Mouse (Mus musculus): Measurements from ENCODE around the gene Mettl8.
A peak's percentile ranks its signal among the peaks of the same experiment; 100 is the strongest.

Gene Mettl8

DNA sequence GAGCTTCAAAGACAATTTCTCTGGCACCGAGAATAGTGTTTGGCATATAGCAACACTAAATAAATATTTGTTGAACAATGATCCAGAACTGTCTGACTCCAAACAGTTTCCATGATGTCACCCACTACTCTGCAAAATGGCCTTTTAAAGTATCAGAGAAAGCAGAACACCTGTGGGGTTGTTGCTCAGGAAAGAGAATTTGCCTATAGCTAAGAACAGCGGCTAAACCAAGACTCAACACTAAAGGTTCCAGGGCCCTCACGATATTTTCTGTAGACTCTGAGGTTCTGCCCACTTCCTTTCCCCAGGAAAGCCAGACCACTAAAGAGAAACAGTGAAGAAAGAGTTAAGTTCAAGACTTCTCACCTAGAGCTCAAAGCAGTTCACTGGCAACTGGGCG is 122.4 kb downstream of the Mettl8 start:
- peak in 1 of 2 experiments; percentile 63 for DNase-seq (ENCODE audit: low spot score in 2 of 2)

DNA sequence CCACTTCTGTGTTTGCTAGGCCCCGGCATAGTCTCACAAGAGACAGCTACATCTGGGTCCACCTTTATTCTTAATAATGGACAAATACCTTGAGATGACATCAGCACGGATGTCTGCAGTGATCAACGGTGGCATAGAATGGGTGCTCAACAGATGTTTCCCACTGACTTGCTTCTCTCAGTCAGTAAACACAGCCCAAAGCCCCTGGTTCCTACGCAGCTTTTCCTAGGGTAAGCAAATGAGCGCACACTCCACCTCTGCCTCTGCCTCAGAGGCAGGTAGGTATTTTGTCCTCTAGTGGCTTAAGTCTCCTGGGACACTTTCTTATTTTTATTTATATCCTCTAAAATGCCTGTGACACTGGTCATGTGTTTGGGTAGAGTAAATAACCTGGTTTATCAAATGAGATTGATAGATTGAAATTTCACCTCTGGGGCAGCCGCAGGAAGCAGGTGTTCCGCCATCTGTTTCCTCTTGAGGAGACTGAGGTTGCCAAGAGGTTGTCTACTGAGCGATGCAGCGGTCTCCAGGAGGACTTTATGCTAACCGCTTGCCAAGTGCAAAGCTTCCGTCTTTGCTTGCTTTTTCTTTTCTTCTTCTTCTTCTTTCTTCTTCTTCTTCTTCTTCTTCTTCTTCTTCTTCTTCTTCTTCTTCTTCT is 124.6 kb downstream of the Mettl8 start:
- peak in 1 of 2 experiments; percentile 77 for DNase-seq (ENCODE audit: low spot score in 2 of 2)

DNA sequence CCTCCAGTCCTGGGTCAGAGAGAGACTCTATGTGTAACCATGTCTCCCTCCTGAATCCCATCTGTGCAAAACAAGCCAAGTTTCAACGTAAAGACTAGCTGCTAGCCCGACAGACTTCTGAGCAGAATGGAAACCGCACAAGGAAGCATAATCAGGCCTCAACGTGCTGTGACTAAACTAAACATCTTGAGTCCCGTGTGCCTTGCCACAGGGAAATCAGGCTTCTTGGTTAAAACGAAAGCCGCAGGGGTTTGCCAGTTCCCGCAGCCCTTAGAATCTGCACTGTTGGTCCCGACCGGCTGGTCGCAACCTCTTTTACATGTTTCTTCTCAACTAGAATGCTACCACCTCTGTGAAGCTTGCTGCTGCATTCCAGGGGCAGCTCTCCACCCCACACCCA is 125.7 kb downstream of the Mettl8 start:
- DNase-seq (ENCODE audit: low spot score in 2 of 2) = no peak

DNA sequence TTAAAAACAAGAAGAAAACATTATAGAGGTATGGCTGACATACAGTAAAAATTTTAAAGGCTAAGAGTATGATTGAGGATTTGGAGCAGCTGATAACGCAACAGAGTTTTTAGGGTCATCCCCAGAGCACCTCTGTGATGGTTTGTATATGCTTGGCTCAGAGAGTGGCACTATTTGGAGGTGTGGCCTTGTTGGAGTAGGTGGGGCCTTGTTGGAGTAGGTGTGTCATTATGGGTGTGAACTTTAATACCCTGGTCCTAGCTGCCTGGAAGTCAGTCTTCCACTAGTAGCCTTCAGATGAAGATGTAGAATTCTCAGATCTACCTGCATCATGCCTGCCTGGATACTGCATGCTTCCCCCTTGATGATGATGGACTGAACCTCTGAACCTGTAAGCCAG is 131.3 kb downstream of the Mettl8 start:
- no peak for DNase-seq (ENCODE audit: low spot score in 2 of 2)

DNA sequence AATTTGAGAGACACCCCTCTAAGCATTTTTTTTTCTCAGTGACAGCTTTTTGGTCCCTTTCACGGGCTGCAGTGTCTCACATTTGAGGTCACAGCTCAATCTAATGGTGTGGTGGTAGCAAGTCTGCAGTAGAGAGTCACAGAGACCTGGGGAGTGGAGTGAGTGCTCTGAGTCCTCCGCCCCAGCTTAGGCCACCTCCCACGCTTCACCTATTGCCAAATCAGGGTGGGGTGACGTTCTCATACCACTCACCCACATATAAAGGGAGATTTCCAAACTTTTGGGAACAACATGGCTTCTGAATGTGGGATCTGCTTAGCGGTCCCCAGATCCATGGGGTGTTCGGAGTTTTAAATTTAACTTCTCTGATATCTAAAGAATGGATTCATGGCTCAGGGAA is 132.6 kb downstream of the Mettl8 start:
- no peak for DNase-seq (ENCODE audit: low spot score in 2 of 2)

DNA sequence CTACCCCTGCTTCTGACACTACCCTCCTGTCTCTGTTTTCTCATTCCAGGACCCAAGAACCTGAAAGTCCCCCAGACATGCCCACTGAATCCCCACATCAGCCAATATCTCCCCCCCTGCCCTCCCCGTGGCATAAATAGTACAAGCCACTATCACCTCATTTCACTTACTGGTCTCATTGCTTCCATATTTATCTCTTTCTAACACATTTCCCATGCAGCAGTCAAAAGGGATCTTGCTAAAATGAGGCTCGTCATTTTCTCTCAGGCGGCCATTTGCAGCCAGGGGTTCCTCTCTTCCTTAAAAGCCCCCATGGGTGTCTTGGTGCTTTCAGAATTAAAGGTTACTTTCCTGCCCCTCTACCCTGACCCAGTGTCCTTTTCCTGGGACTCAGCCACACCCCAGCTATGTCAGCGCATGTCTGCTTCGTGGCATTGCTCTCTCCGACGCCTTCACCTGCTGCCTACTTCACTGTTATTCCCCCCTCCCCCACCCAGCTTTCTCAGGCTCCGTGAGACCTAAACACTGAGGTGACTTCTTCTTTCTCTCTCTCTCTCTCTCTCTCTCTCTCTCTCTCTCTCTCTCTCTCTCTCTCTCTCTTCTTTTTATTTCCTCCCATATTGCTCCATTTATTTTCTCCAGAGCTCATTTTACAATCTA is 134.3 kb downstream of the Mettl8 start:
- DNase-seq (ENCODE audit: low spot score in 2 of 2) = no peak

DNA sequence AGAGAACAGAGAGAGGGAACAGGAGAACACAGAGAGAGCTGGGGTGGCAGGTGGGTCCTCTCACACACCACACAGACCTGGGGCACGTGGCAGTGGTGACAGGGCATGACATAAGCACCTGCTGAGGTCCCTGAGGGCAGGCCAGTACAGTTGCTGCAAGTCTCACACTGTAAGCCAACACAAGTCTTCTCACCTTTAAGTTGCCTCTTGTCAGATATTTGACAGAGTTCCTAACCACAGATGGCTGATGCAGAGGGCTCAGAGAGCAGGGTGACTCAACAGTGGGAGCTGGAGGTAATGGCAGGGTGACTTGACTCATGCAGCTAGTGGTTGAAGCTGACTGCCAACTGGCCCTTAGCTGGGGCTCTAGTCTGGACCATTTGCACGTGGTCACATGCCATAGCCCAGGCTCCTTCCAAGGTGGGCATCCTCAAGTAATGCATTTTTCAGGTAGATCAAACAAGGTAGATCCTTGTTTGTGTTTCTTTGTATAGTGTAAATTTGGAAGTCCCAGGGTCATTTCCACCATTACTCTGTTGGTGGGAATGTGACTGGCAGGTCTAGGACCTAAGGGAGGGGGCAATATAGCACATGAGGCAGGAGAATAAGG is 135.4 kb downstream of the Mettl8 start:
- peak; percentile 17 to 31 for DNase-seq (ENCODE audit: low spot score in 2 of 2)

DNA sequence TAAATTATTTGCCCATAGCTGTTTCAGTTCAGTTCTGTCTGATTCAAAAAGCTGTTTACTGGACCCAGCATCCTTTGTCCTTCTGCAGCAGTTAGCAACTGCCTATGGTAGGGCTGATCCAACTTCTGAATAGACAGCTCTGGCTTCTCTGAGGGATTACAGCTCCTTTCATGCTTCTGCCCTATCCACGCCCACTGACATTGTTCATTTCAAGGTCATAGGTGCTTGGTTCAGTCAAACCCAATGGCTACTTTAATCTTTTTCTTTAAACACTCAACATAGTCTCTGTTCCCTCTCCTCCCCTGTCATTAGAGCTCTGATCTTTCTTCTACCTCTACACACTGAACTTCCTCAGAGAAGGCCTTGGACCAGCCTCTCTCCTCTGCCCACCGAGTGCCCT is 136.9 kb downstream of the Mettl8 start:
- no peak for DNase-seq (ENCODE audit: low spot score in 2 of 2)

Measured in natural killer cell, adult 2 months (primary cell).